22 mouse cellular contexts compared by ENCODE assay signal in genomic region chr3:141251440-141251839, GRCm38 (mm10). TPM values are rescaled to one million over a fixed set of nuclear protein-coding genes. Genes with fewer than 3 reads are reported as not detected.
A peak's percentile ranks its signal among the peaks of the same experiment; 100 is the strongest.
DNase-seq lines count a peak whose midpoint lies in the region; ATAC-seq and TF ChIP-seq lines count a peak whose summit lies in the region.
"Had no signal": no experiment of that assay in that cellular context is flagged by ENCODE, and none has a peak within 500 bp of the region (broad histone marks: within the 10 kb centered on the region; RNA-seq: fewer than 3 reads in every experiment).

No protein-coding gene starts in this region.

- no peak for TF ChIP-seq CTCF in CH12.LX (conservative IDR thresholded peaks at IDR 0.05 in 1 of 2, IDR thresholded peaks at IDR 0.05 in 1 of 2; ENCODE audit: low read depth in 2 of 2, low read length in 2 of 2)
- no peak for TF ChIP-seq CTCF in hindbrain, postnatal 0 days (IDR thresholded peaks at IDR 0.05; ENCODE audit: low read depth)

- H3K79me2 ChIP-seq in CH12.LX (replicated peaks; ENCODE audit: control insufficient read depth, extremely low read depth, insufficient read depth, poor library complexity, severe bottlenecking), result no peaks in the 10 kb centered on the region

- no peaks in the 10 kb centered on the region for H3K9me3 ChIP-seq in CH12.LX (replicated peaks; ENCODE audit: low read length)
- no peaks in the 10 kb centered on the region for H3K9me3 ChIP-seq in midbrain, embryonic 14.5 days (ENCODE audit: control insufficient read depth, low read length)
- H3K9me3 ChIP-seq in hindbrain, postnatal 0 days (ENCODE audit: low read length), result no peaks in the 10 kb centered on the region
- H3K9me3 ChIP-seq: G1E; hindbrain, embryonic 12.5 days; midbrain, embryonic 10.5 days; neural tube, embryonic 15.5 days had no signal

- no peak for TF ChIP-seq POLR2A in CH12.LX (IDR thresholded peaks at IDR 0.05; ENCODE audit: low read depth, low read length)

- no peak overlapping the region for H3K27ac ChIP-seq in CH12.LX (ENCODE audit: insufficient read depth, low read depth)
- no peak overlapping the region for H3K27ac ChIP-seq in midbrain, embryonic 14.5 days (replicated peaks; ENCODE audit: low read depth, low read length)
- no peak overlapping the region for H3K27ac ChIP-seq in hindbrain, postnatal 0 days
- H3K27ac ChIP-seq: hindbrain, embryonic 12.5 days; midbrain, embryonic 10.5 days; neural tube, embryonic 15.5 days had no signal

- no peaks in the 10 kb centered on the region for H3K27me3 ChIP-seq in CH12.LX (replicated peaks)
- H3K27me3 ChIP-seq in midbrain, embryonic 14.5 days (ENCODE audit: control insufficient read depth, insufficient read depth, low read length), result no peaks in the 10 kb centered on the region
- H3K27me3 ChIP-seq in hindbrain, postnatal 0 days (ENCODE audit: insufficient read depth, low read length), result no peaks in the 10 kb centered on the region
- H3K27me3 ChIP-seq: hindbrain, embryonic 12.5 days; neural tube, embryonic 15.5 days had no signal

- ATAC-seq in frontal cortex, adult (ENCODE audit: low TSS enrichment), result peak; percentile 96
- ATAC-seq in midbrain, embryonic 14.5 days (ENCODE audit: low FRiP score, low TSS enrichment), result no peak
- no peak for ATAC-seq in hindbrain, postnatal 0 days

- H3K9ac ChIP-seq in CH12.LX (ENCODE audit: insufficient read depth, low read depth), result no peak overlapping the region
- no peak overlapping the region for H3K9ac ChIP-seq in midbrain, embryonic 14.5 days (replicated peaks; ENCODE audit: low read length)
- H3K9ac ChIP-seq in hindbrain, postnatal 0 days (replicated peaks; ENCODE audit: low read length), result no peak overlapping the region
- H3K9ac ChIP-seq: hindbrain, embryonic 12.5 days; neural tube, embryonic 15.5 days had no signal

- in situ Hi-C loops in CH12.LX (cut with MboI; ENCODE audit: low pct_ligation_motif_present, low pct_unique_long_range_greater_than_20kb, low sequenced_read_pairs), result no loop called here

- peak; percentile 22 for DNase-seq in CH12.LX (ENCODE audit: extremely low read depth)
- peak; percentile 73 for DNase-seq in layer of hippocampus, adult 9-11 months
- DNase-seq in left cerebral cortex, postnatal 25 days (ENCODE audit: low spot score in 2 of 2), result peak; percentile 52 to 89
- no peak for DNase-seq in midbrain, embryonic 14.5 days
- DNase-seq in hindbrain, postnatal 0 days (ENCODE audit: low spot score), result no peak
- DNase-seq in adrenal gland, adult (ENCODE audit: inconsistent age in 2 of 2, low spot score in 1 of 2), result no peak
- DNase-seq in gastrocnemius, postnatal 25 days, result no peak
- DNase-seq: adrenal gland, postnatal 10 days; cerebellum, adult 8-10 months; heart, adult 18-20 months; kidney, adult 8-10 months; liver; lung, adult 18-20 months; lung, postnatal 36 days had no signal

- 90% methylated on average over 1 of the region's 1 CpGs for WGBS in midbrain, embryonic 14.5 days
- WGBS in hindbrain, postnatal 0 days, result 79% methylated on average over 1 of the region's 1 CpGs

- no peak for TF ChIP-seq RAD21 in CH12.LX (IDR thresholded peaks at IDR 0.05; ENCODE audit: low read depth, low read length)

- H3K4me1 ChIP-seq in CH12.LX (ENCODE audit: control insufficient read depth in 1 of 2, insufficient read depth in 2 of 2), result peaks cover 3 to 9% of the 10 kb centered on the region in 2 experiments; a peak in 3 of 4 replicates
- no peaks in the 10 kb centered on the region for H3K4me1 ChIP-seq in midbrain, embryonic 14.5 days (ENCODE audit: control insufficient read depth, insufficient read depth, low read length)
- H3K4me1 ChIP-seq in hindbrain, postnatal 0 days (ENCODE audit: insufficient read depth, low read length), result no peaks in the 10 kb centered on the region
- H3K4me1 ChIP-seq: hindbrain, embryonic 12.5 days; midbrain, embryonic 10.5 days; neural tube, embryonic 15.5 days had no signal

- H3K4me2 ChIP-seq in CH12.LX (ENCODE audit: insufficient read depth, low read depth, poor library complexity, severe bottlenecking), result no peak overlapping the region
- H3K4me2 ChIP-seq in midbrain, embryonic 14.5 days (ENCODE audit: low read length), result no peak overlapping the region
- H3K4me2 ChIP-seq in hindbrain, postnatal 0 days (ENCODE audit: low read depth, low read length), result no peak overlapping the region
- H3K4me2 ChIP-seq: hindbrain, embryonic 12.5 days; neural tube, embryonic 15.5 days had no signal

- TF ChIP-seq EP300 in CH12.LX (IDR thresholded peaks at IDR 0.05; ENCODE audit: low read length), result no peak

- no peak overlapping the region for H3K4me3 ChIP-seq in CH12.LX (replicated peaks in 1 of 3; ENCODE audit: low read depth in 2 of 3, low read length in 2 of 3, poor library complexity in 1 of 3)
- H3K4me3 ChIP-seq in midbrain, embryonic 14.5 days (replicated peaks; ENCODE audit: low read depth, low read length), result no peak overlapping the region
- no peak overlapping the region for H3K4me3 ChIP-seq in hindbrain, postnatal 0 days (ENCODE audit: low read length)
- H3K4me3 ChIP-seq: hindbrain, embryonic 12.5 days; midbrain, embryonic 10.5 days; neural tube, embryonic 15.5 days had no signal

- H3K36me3 ChIP-seq in CH12.LX (replicated peaks in 1 of 2; ENCODE audit: control insufficient read depth in 1 of 2, insufficient read depth in 1 of 2, low read length in 1 of 2), result no peaks in the 10 kb centered on the region
- H3K36me3 ChIP-seq in midbrain, embryonic 14.5 days (ENCODE audit: control insufficient read depth, insufficient read depth, low read length), result no peaks in the 10 kb centered on the region
- no peaks in the 10 kb centered on the region for H3K36me3 ChIP-seq in hindbrain, postnatal 0 days (ENCODE audit: insufficient read depth, low read length)
- H3K36me3 ChIP-seq: G1E; hindbrain, embryonic 12.5 days; midbrain, embryonic 10.5 days; neural tube, embryonic 15.5 days had no signal

- intact Hi-C loops in left cerebral cortex, postnatal 25 days (cut with DNase I), result loop anchor here (5.0 to 10.0 kb wide), 2 partner anchors 213 to 1074 kb away; partner anchors contain the start of gene Unc5c

- dilution Hi-C loops in CH12.LX (cut with MboI; ENCODE audit: extremely low pct_ligation_motif_present, extremely low pct_unique_long_range_greater_than_20kb, low sequenced_read_pairs), result no loop called here

TF ChIP-seq in CH12.LX, 34 proteins besides CTCF, POLR2A, EP300 and RAD21:
- TF ChIP-seq ETS1 (conservative IDR thresholded peaks at IDR 0.05; ENCODE audit: low read depth, low read length) (no peak), NRF1 (IDR thresholded peaks at IDR 0.05; ENCODE audit: low read depth, low read length) (no peak), E2F4 (IDR thresholded peaks at IDR 0.05; ENCODE audit: insufficient replicate concordance, low read depth, low read length) (no peak), MYC (IDR thresholded peaks at IDR 0.05; ENCODE audit: low read depth, low read length) (no peak), JUN (IDR thresholded peaks at IDR 0.05; ENCODE audit: insufficient read depth, low read depth, low read length) (no peak), BHLHE40 (IDR thresholded peaks at IDR 0.05; ENCODE audit: low read depth, low read length) (no peak), MEF2A (IDR thresholded peaks at IDR 0.05; ENCODE audit: borderline replicate concordance, low read depth, low read length) (no peak)

RNA-seq across cellular contexts. Expression of gene Pdha2, which starts 39.3 kb away (rescaled TPM):
- 0.04 TPM in 1 of 2 replicates, not detected in the other for total RNA-seq in CH12.LX (2012; rRNA removed)
- total RNA-seq in CH12.LX (2014; rRNA removed), result not detected in 2 replicates
- polyA plus RNA-seq in CH12.LX (2012; ENCODE audit: insufficient read length, low read depth), result not detected in 2 replicates
- not detected for total RNA-seq in left cerebral cortex, postnatal 25 days (2021)
- not detected in 2 replicates for polyA plus RNA-seq in midbrain, embryonic 14.5 days (2014; fragmentation: Nextera tagmentation; extraction: Ambion mirVana)
- total RNA-seq in hindbrain, postnatal 0 days (2014; rRNA removed), result not detected in 2 replicates
- not detected in 2 replicates for polyA plus RNA-seq in hindbrain, postnatal 0 days (2015; fragmentation: Nextera tagmentation; extraction: Ambion mirVana)
- total RNA-seq in gastrocnemius, postnatal 25 days (2021), result not detected
- total RNA-seq: adrenal gland, postnatal 10 days; gastrocnemius, adult 18-20 months; heart, adult 18-20 months; layer of hippocampus, postnatal 10 days had no signal
- polyA plus RNA-seq: G1E; heart, embryonic 16.5 days; hindbrain, embryonic 12.5 days; midbrain, embryonic 10.5 days; neural tube, embryonic 15.5 days had no signal

Comparison
In these comparisons a context has a peak if more than half of its experiments do, and no peak if none do; other contexts are left out.
1. DNase-seq: peak in CH12.LX (single experiment), layer of hippocampus, adult 9-11 months (single experiment) and left cerebral cortex, postnatal 25 days (2 of 2); none in midbrain, embryonic 14.5 days (single experiment), hindbrain, postnatal 0 days (single experiment), adrenal gland, adult (0 of 2) and gastrocnemius, postnatal 25 days (single experiment).